Mouse (Mus musculus): ENCODE data around the gene Kbtbd6.

Gene Kbtbd6

DNA sequence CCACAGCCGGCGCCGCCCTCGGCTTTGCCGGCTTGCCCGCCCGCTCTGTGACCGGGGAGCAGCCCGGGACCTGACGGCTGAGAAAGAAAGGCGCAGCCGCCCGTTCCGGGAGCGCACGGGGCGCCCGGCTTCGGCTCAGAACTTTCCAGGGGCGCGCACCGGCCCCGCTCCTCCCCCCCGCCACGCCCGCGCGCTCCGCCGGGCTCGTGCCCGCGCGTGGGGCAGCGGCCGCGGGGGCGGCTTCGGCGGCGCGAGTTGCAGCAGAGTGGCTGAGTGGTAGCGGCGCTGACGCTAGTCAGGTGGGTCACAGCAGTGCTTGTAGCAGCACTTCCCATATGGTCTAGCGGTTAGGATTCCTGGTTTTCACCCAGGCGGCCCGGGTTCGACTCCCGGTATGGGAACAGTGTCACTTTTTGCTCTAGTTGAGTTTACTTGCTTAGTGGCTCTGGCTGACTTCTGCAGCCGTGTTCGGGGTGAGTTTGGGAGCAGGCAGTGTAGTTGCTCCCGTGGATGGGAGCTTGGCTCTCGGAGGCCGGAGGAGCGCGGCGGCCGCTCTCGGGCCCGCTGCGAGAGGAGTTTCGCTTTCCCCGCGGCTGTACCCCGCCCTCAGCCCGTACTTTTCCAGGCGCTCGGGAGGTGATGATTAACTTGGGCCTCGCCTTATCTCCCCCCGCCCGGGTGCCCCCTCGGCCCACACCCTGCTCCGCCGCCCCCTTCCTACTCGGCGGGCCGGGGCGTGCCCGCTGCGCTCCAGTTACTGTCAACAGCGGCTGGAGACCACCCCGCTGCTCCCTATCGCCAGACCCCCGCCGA, 29.9 kb downstream of the Kbtbd6 start, which contains the start of gene Wbp4:
Wbp4 (minus strand) TSS at position 182 of the 813 bp plus-strand sequence.
- in situ Hi-C loops (cut with MboI, MseI) = loop anchor here (5.0 kb wide), 1 partner anchor 61 kb away; no protein-coding TSS in a partner anchor

DNA sequence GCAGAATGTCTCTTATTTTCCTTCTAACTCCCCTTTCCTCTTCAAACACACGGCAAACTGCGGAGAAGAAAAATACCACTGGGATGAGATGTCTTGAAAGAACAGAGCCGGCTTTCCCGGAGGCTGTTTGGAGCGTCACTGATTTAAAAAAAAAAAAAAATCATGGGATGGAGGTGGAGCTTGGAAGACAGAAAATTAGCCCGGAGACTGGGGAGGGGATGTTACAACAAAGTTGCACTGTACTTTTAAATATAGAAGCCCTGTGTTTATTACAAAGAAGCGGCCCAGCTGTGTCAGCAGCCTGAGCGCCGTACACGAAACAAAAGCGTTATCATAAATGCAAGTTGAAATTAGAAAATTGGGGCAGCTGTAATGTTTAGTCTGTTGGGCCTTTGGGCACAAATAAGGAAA, 30.6 kb downstream of the Kbtbd6 start:
- in situ Hi-C loops (cut with MboI, MseI) = loop anchor here (5.0 kb wide), 1 partner anchor 60 kb away; no protein-coding TSS in a partner anchor

DNA sequence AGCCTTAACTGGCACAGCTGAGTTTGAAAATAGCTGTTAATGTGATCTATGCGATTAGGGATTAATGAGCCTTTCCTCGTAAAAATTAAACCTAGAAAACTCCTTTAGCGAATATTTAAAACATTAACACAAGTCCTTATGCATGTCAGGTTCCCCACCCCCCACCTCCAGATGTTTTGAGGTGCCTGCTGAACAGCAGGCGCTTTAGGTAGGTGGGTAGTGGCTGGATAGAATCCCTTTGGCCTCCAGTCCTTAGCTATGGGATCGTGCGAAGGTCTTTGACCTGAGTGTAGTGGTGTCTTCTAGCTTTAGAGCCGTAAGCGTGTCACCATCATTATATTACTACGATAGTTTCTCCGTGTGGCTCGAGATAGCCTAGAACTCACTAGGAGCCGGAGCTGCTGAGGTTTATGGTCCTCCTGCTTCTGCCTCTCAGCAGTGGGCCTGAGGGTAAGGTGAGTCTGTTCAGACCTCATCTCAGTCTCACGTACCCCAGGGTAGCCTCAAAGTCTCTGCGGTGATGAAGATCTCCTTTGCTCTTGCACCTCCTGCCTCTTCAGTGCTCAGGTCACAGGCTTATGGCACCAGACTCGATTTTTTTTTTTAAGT, 31.2 kb downstream of the Kbtbd6 start:
- in situ Hi-C loops (cut with MboI, MseI) = loop anchor here (5.0 kb wide), 1 partner anchor 59 kb away; no protein-coding TSS in a partner anchor

DNA sequence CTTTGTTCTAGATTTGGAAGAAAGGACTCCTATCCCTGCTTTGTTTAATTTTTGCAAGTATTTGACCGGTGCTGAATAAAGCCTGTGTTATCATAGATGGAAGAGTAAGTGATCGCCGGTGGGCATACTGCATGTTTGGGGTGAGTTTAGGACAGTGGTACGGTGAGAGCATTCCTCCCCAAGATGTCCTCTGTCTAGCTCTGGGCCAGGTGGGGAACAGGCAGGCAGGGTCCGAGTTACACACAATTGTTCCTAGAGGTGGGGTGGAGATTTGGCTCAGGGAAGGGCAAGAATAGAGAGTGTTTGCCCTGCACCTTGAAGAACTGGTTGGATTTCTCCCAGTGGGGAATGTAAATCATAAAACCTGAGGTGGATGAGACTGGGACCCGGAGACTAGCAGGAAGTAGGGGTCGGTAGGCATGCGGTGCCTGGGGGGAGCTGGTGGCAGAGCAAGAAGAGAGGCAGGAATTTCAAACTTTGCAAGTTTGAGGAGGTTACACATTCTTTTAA, 32.0 kb downstream of the Kbtbd6 start:
- in situ Hi-C loops (cut with MboI, MseI) = loop anchor here (5.0 kb wide), 1 partner anchor 59 kb away; no protein-coding TSS in a partner anchor

DNA sequence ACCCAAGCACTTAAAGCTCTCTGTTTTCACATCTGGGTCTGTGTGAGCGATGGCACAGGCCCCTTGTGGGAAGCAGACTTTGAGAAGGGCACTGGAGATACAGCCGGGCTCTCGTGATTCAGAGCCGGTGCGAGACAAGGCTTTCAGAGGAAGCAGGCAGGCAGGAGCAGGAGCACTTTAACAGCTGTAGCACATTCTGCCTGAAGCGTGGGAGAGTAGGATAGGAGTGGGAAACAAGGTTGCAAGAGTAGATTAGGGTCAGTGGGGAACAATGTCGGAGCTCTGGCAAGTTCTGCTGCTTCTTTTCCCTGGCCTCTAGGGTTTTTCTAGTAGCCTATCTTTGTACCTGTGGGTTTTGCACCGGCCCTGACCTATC, 35.0 kb downstream of the Kbtbd6 start:
- in situ Hi-C loops (cut with MboI, MseI) = no loop called here

DNA sequence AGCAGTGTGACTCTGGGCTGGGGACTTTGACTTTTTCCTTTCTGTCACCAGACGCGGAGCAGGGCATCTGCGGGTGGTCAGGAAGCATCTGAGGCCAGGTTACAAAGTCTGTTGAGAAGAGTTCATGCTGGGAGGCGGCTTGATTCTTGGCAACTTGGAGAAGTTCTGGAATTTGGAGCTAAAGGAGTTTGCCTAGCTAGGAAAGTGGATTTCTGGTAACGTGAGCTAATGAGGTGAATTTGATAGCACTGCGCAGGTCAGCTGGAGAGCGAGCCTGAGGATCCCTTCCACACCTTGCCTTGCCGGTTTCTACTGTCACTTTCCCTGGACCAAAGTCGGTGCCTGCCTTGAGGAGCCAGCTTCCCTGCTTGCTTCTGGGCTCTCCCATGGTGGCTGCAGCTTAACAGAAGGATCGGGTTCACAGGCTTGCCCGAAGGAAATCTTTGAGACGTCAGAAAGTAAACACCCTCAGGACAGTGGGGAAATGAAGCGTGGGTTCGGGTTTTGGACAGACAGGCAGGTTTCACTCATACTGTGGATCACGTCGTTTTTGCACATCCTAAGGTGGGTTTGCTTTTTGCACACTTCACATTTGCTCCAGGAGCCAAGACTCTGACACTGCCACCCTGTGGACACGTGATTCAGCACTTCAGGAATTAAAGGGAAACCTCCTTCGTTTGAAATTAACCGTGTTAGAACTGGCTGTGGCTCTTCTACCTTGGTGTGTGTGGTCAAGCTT, 35.5 kb downstream of the Kbtbd6 start:
- in situ Hi-C loops (cut with MboI, MseI) = no loop called here

DNA sequence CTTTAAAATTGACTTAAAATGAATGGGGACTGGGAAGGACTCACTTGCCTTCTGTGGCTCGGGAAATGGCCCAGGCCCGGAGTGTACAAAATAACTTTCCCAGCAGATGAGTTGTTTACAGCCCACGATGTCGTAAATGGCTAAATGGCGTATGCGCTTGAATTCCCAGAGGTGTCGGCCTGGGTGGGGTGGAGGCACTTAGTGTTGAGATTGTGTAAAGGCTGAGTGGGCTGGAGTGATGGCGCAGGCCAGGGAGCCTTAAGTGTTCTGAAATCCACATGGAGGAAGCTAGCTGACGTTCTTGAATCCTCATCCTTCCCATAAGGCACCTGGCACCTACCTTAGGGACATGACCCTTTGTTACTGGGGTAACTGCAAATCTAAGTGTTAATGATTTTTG, 36.9 kb downstream of the Kbtbd6 start:
- in situ Hi-C loops (cut with MboI, MseI) = no loop called here

DNA sequence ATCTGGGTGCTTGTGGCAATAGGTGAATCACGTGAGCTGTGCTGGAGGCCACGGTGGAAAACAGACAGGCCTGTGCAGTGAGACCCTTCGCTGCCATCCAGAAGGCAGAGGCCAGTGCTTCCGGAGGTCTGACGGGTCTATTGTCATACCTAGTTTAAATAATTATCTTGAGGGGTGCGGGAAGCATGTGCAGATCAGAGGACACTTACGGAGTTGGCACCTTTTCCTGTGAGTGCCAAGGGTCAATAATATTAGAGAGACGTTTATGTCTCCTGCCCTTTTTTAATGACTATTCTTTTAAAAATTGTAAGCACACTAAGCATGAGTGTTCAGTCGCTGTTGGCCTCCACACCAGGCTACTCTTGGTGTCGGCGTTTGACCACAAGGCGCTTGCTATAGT, 37.5 kb downstream of the Kbtbd6 start:
- in situ Hi-C loops (cut with MboI, MseI) = no loop called here

DNA sequence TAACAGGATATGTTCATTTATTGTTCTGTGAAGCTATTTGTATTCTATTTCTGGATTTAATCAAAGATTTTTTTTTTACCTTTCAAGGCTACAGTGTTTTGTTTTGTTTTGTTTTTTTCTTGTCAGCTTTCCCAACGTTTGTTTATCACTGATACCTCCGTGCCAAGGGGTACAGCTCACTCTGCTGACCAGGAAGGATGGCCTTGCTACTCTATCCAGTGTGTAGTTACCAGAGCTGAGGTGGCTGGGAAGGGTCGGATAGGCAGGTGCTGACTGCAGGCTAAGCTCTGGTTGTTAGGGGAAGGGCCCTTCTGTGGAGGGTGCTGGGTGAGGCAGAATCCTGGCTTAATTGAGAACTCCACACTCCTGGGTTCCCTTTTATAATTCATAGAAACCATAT, 38.6 kb downstream of the Kbtbd6 start:
- in situ Hi-C loops (cut with MboI, MseI) = no loop called here

DNA sequence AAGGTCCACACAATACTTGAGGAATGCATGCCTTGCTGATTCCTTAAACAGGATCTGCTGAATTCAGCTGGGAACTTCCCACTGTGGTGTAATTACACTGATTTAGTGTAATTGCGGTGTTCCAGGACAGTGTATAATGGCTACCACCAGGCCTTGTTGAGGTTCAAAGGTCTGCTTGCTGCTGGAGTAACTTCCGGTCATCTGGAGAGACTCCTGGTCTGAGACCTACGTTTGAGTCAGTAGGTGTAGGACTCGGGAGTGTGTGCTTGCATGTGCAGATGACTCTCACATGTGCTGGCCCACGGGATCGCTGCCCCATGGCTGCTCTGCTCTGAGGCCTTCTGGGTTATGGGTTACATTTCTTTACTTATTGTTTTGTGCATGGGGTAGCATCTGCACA, 42.7 kb downstream of the Kbtbd6 start:
- in situ Hi-C loops (cut with MboI, MseI) = no loop called here

DNA sequence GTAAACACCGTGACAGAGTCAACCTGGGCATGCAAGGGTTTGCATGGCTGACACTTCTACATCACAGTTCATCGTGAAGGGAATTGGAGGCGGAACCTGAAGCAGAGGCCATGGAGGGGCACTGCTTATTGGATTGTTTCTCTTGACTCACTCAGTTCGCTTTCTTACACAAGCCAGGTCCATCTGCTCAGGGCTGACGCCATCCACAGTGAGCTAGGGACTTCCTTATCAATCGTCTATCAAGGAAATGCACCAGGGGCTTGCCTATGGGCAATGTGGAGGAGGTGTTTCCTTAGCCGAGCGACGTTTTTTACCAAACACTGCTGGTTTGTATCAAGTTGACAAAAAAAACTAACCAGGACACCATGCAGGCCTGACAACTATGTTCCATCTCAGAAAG, 47.7 kb downstream of the Kbtbd6 start:
- in situ Hi-C loops (cut with MboI, MseI) = no loop called here

DNA sequence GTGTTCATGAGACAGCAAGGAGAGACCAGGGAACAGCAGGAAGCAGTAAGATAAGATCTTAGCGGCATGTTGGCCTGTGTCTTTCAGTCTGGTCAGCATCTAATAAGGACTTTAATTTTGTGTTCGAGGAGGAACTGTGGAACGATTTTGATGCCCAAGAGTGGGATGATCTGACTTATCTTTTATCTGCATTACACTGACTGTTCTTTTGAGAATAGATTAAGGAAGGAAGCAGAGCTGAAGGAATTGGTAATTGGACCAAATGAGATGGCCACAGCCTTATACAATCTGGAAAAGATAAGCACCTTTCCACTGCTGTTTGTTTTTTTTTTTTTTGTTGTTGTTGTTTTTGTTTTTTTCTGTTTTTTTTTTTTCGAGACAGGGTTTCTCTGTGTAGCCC, 49.1 kb downstream of the Kbtbd6 start:
- in situ Hi-C loops (cut with MboI, MseI) = no loop called here

DNA sequence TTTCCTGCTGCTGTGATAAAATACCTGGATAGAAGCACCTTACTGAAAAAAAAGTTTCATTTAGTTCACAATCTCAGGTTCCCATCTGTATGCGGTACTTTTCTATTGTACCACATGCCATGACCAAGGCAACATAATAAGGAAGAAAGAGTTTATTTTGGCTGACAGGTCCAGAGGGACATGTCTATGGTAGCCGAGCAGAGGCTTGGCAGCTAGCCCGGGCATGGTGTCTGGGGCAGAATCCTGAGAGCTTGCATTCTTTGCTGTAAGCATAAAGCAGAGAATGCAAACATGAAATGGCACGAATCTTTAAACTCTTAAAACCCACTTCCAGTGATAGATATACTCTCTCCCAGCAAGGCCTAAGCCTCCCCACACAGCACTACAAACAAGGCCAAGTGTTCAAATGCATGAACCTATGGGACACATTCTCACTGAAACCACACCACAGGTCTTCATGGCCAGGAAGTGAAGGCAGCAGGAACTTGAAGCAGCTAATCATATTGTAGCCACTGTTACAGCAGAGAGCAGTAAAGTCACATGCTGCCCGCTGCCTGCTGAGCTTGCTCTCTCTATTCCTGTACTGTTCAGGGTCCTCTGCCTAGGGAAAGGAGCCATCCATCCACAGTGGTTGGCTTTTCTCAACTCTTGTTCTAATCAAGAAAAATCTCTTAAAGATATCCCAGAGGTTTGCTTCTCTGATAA, 51.9 kb downstream of the Kbtbd6 start:
- in situ Hi-C loops (cut with MboI, MseI) = no loop called here

Data from T-helper 2 cell (primary cell).